Mouse (Mus musculus): ENCODE results near the gene Smg5.

Gene Smg5

GRCm38 (mm10) chr3:88393776-88394375 lies 57.8 kb downstream of the Smg5 start:
- in situ Hi-C loops (cut with MboI, MseI), result no loop called here

- in situ Hi-C loops (cut with MboI, MseI), result no loop called here
These were observed 59.2 kb downstream of the Smg5 start for GRCm38 (mm10) chr3:88395288-88395687.

- in situ Hi-C loops (cut with MboI, MseI), result no loop called here
These were observed 59.7 kb downstream of the Smg5 start for GRCm38 (mm10) chr3:88395742-88396141.

- in situ Hi-C loops (cut with MboI, MseI), result no loop called here
These were observed 62.6 kb downstream of the Smg5 start for GRCm38 (mm10) chr3:88398666-88399065.

GRCm38 (mm10) chr3:88403522-88404230 lies 67.6 kb downstream of the Smg5 start:
- in situ Hi-C loops (cut with MboI, MseI), result no loop called here

GRCm38 (mm10) chr3:88407090-88407489 lies 71.0 kb downstream of the Smg5 start:
- in situ Hi-C loops (cut with MboI, MseI), result loop anchor here (5.0 kb wide), 2 partner anchors 60 to 115 kb away; no protein-coding TSS in a partner anchor

GRCm38 (mm10) chr3:88407529-88407928 lies 71.5 kb downstream of the Smg5 start:
- in situ Hi-C loops (cut with MboI, MseI), result loop anchor here (5.0 kb wide), 2 partner anchors 60 to 115 kb away; no protein-coding TSS in a partner anchor

- in situ Hi-C loops (cut with MboI, MseI), result loop anchor here (5.0 kb wide), 2 partner anchors 58 to 113 kb away; no protein-coding TSS in a partner anchor
These were observed 72.9 kb downstream of the Smg5 start for GRCm38 (mm10) chr3:88408953-88409352.

- in situ Hi-C loops (cut with MboI, MseI), result loop anchor here (5.0 kb wide), 2 partner anchors 57 to 112 kb away; no protein-coding TSS in a partner anchor
These were observed 73.9 kb downstream of the Smg5 start, which contains the start of gene Pmf1 for GRCm38 (mm10) chr3:88409741-88410644. Pmf1 (minus strand) TSS chr3:88410331.

- in situ Hi-C loops (cut with MboI, MseI), result no loop called here
These were observed 74.6 kb downstream of the Smg5 start for GRCm38 (mm10) chr3:88410645-88411031.

- in situ Hi-C loops (cut with MboI, MseI), result no loop called here
These were observed 75.6 kb downstream of the Smg5 start for GRCm38 (mm10) chr3:88411681-88412080.
